Mouse (Mus musculus): ENCODE measurements around the gene Ctnna3. TPM values are rescaled to one million over a fixed set of nuclear protein-coding genes. Genes with fewer than 3 reads are reported as not detected.

The Ctnna3 gene
- polyA plus RNA-seq, 1 experiment from 2014 or later: 1.2 TPM

Other genes starting within 250 kb of the Ctnna3 start
- 0.17 and 0.57 TPM in 2 replicates for gene Mypn, start 226.1 kb upstream of the Ctnna3 start, polyA plus RNA-seq (2015; fragmentation: Nextera tagmentation; extraction: Ambion mirVana)
- gene Herc4, start 186.3 kb upstream of the Ctnna3 start, polyA plus RNA-seq (2015; fragmentation: Nextera tagmentation; extraction: Ambion mirVana): 30.0 and 33.4 TPM in 2 replicates
- gene Sirt1, start 48.4 kb upstream of the Ctnna3 start, polyA plus RNA-seq (2015; fragmentation: Nextera tagmentation; extraction: Ambion mirVana): 4.8 and 5.8 TPM in 2 replicates
- gene Dnajc12, start 47.7 kb upstream of the Ctnna3 start, polyA plus RNA-seq (2015; fragmentation: Nextera tagmentation; extraction: Ambion mirVana): 19.2 and 20.6 TPM in 2 replicates
- not detected in 2 replicates for gene Gm7075, start 8.3 kb upstream of the Ctnna3 start, polyA plus RNA-seq (2015; fragmentation: Nextera tagmentation; extraction: Ambion mirVana)

All from hindbrain, embryonic 13.5 days (tissue).